Mouse (Mus musculus) midbrain, embryonic 16.5 days (tissue): ENCODE measurements around the gene Gm10719. TPM values are rescaled to one million over a fixed set of nuclear protein-coding genes. Genes with fewer than 3 reads are reported as not detected.
"Not testable (repeated sequence)": the region's sequence is repeated elsewhere in the genome, so short reads cannot be mapped to it uniquely, and the experiment has no call there.

Experiments
- ATAC-seq: fragments of 200-750 bp; cut with Nextera tagmentation; 2 replicates; pipeline ENCODE4 v1.8.0; 2017; ENCODE audit warnings: moderate TSS enrichment
- H3K27ac ChIP-seq: fragments of 300-500 bp; sonication (generic); 2 replicates; pipeline ENCODE4 v1.5.1; 2014; ENCODE audit warnings: mild to moderate bottlenecking, low read length, mixed read lengths
- H3K27me3 ChIP-seq: fragments of 300-500 bp; sonication (generic); 2 replicates; pipeline ENCODE4 v1.6.1; 2014; ENCODE audit warnings: low read depth, low read length, mixed read lengths; ENCODE audit not compliant: control insufficient read depth, insufficient read depth
- H3K36me3 ChIP-seq: fragments of 300-500 bp; sonication (generic); 2 replicates; pipeline ENCODE4 v1.6.1; 2014; ENCODE audit warnings: mild to moderate bottlenecking, low read length, moderate library complexity, mixed read lengths; ENCODE audit not compliant: control insufficient read depth, insufficient read depth
- H3K4me1 ChIP-seq: fragments of 300-500 bp; sonication (generic); 2 replicates; pipeline ENCODE4 v1.6.1; 2014; ENCODE audit warnings: mild to moderate bottlenecking, low read length, mixed read lengths; ENCODE audit not compliant: control insufficient read depth, insufficient read depth
- H3K4me2 ChIP-seq: fragments of 300-500 bp; sonication (generic); 2 replicates; pipeline ENCODE4 v1.6.1; 2014; ENCODE audit warnings: mild to moderate bottlenecking, low read length, mixed read lengths
- H3K4me3 ChIP-seq: fragments of 300-500 bp; sonication (generic); 2 replicates; pipeline ENCODE4 v1.5.1; 2014; ENCODE audit warnings: low read depth, mild to moderate bottlenecking, low read length, moderate library complexity, mixed read lengths
- H3K9ac ChIP-seq: fragments of 300-500 bp; sonication (generic); 2 replicates; pipeline ENCODE4 v1.6.1; 2014; ENCODE audit warnings: low read depth, low read length, mixed read lengths
- H3K9me3 ChIP-seq: fragments of 300-500 bp; sonication (generic); replicated peaks from 2 replicates; pipeline ENCODE4 v1.6.1; 2014; ENCODE audit warnings: mild to moderate bottlenecking, low read length, mixed read lengths; ENCODE audit not compliant: control insufficient read depth, poor library complexity, severe bottlenecking
- WGBS: fragments of 180-500 bp; shearing (Covaris S2); extraction: QIAGEN DNeasy Blood & Tissue Kit; methylation state at CpG from one replicate; pipeline ENCODE4 v1.1.7; 2014; 5-methylcytosine and 5-hydroxymethylcytosine counted together
- polyA plus RNA-seq: library from polyadenylated mRNA; unstranded; fragments of >200 nt; fragmentation: Nextera tagmentation; extraction: Ambion mirVana; gene quantifications from 2 replicates; pipeline ENCODE4 v1.2.1, GENCODE M21; 2015

Gene Gm10719
- polyA plus RNA-seq, 1 experiment from 2014 or later: not detected

GRCm38 (mm10) chr9:3023985-3024648, 6.9 kb downstream of the Gm10719 start:
- not testable (repeated sequence) for ATAC-seq, H3K4me2 ChIP-seq, H3K27ac ChIP-seq, H3K27me3 ChIP-seq, H3K4me1 ChIP-seq, H3K9ac ChIP-seq, H3K4me3 ChIP-seq, H3K36me3 ChIP-seq, H3K9me3 ChIP-seq
- WGBS: 72% methylated on average over 14 of the region's 16 CpGs

- not testable (repeated sequence) for H3K4me3 ChIP-seq, H3K36me3 ChIP-seq, H3K9me3 ChIP-seq, H3K27me3 ChIP-seq, ATAC-seq, H3K27ac ChIP-seq, H3K9ac ChIP-seq, H3K4me1 ChIP-seq, H3K4me2 ChIP-seq
- WGBS: 73% methylated on average over 12 of the region's 12 CpGs
Measured at GRCm38 (mm10) chr9:3024912-3025467, 7.8 kb downstream of the Gm10719 start, which contains the start of gene Gm10717. Gm10717 (plus strand) TSS chr9:3025417.

- H3K4me1 ChIP-seq, H3K9me3 ChIP-seq, H3K4me2 ChIP-seq, H3K9ac ChIP-seq, ATAC-seq, H3K4me3 ChIP-seq, H3K27ac ChIP-seq, H3K36me3 ChIP-seq, H3K27me3 ChIP-seq: not testable (repeated sequence)
- 68% methylated on average over 4 of the region's 6 CpGs for WGBS
Measured at GRCm38 (mm10) chr9:3025653-3026052, 8.4 kb downstream of the Gm10719 start.

GRCm38 (mm10) chr9:3026136-3026535, 8.9 kb downstream of the Gm10719 start:
- H3K4me2 ChIP-seq, H3K4me3 ChIP-seq, H3K27me3 ChIP-seq, H3K4me1 ChIP-seq, H3K27ac ChIP-seq, H3K9ac ChIP-seq, ATAC-seq, H3K36me3 ChIP-seq, H3K9me3 ChIP-seq: not testable (repeated sequence)
- WGBS: 78% methylated on average over 5 of the region's 5 CpGs

- ATAC-seq, H3K4me3 ChIP-seq, H3K36me3 ChIP-seq, H3K27me3 ChIP-seq, H3K9ac ChIP-seq, H3K9me3 ChIP-seq, H3K4me1 ChIP-seq, H3K4me2 ChIP-seq, H3K27ac ChIP-seq: not testable (repeated sequence)
- WGBS: 70% methylated on average over 9 of the region's 9 CpGs
Measured at GRCm38 (mm10) chr9:3026741-3027140, 9.5 kb downstream of the Gm10719 start.

GRCm38 (mm10) chr9:3027200-3027599, 10.0 kb downstream of the Gm10719 start:
- H3K36me3 ChIP-seq, H3K4me1 ChIP-seq, H3K9me3 ChIP-seq, H3K4me3 ChIP-seq, H3K4me2 ChIP-seq, H3K27me3 ChIP-seq, H3K9ac ChIP-seq, H3K27ac ChIP-seq: not testable (repeated sequence)
- 80% methylated on average over 9 of the region's 9 CpGs for WGBS
- ATAC-seq: 0 out of 2 replicates have a peak, but pooled peaks have one; percentile 34

- H3K27ac ChIP-seq, H3K9me3 ChIP-seq, H3K4me3 ChIP-seq, H3K27me3 ChIP-seq, H3K9ac ChIP-seq, H3K4me1 ChIP-seq, ATAC-seq, H3K36me3 ChIP-seq, H3K4me2 ChIP-seq: not testable (repeated sequence)
- 72% methylated on average over 12 of the region's 16 CpGs for WGBS
Measured at GRCm38 (mm10) chr9:3029276-3030000, 12.2 kb downstream of the Gm10719 start.

- not testable (repeated sequence) for H3K4me1 ChIP-seq, H3K9me3 ChIP-seq, H3K27me3 ChIP-seq, H3K4me3 ChIP-seq, H3K27ac ChIP-seq, H3K9ac ChIP-seq, H3K4me2 ChIP-seq, ATAC-seq, H3K36me3 ChIP-seq
- WGBS: 71% methylated on average over 2 of the region's 10 CpGs
Measured at GRCm38 (mm10) chr9:3030677-3031318, 13.6 kb downstream of the Gm10719 start.

GRCm38 (mm10) chr9:3034299-3034698, 17.1 kb downstream of the Gm10719 start, which contains the start of gene Gm17535:
Gm17535 (plus strand) TSS chr9:3034599.
- not testable (repeated sequence) for H3K4me1 ChIP-seq

More at GRCm38 (mm10) chr9:3034299-3034698, 17.1 kb downstream of the Gm10719 start, which contains the start of gene Gm17535:
- not testable (repeated sequence) for H3K9ac ChIP-seq, H3K27ac ChIP-seq, ATAC-seq, H3K4me2 ChIP-seq, H3K36me3 ChIP-seq, H3K9me3 ChIP-seq, H3K4me3 ChIP-seq, H3K27me3 ChIP-seq
- WGBS: no CpG with 5 or more reads among the region's 8 CpGs
